Mouse (Mus musculus): ENCODE results near the gene Tmem145.

The Tmem145 gene

DNA sequence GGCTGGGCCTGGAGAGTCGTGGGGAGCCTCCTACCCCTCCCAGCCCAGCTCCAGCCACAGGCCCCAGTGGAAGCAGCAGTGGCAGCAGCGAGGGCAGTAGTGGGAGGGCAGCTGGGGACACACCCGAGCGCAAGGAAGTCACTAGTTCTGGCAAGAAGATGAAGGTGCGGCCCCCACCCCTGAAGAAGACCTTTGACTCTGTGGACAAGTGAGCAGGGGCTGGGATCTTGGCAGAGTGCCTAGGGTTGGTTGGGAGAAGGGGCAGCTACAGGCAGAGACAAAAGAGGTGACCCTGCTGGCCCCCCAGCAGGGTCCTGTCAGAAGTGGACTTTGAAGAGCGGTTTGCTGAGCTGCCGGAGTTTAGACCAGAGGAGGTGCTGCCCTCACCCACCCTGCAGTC is 13.8 kb upstream of the Tmem145 start:
- intact Hi-C loops (cut with DNase I): no loop called here

DNA sequence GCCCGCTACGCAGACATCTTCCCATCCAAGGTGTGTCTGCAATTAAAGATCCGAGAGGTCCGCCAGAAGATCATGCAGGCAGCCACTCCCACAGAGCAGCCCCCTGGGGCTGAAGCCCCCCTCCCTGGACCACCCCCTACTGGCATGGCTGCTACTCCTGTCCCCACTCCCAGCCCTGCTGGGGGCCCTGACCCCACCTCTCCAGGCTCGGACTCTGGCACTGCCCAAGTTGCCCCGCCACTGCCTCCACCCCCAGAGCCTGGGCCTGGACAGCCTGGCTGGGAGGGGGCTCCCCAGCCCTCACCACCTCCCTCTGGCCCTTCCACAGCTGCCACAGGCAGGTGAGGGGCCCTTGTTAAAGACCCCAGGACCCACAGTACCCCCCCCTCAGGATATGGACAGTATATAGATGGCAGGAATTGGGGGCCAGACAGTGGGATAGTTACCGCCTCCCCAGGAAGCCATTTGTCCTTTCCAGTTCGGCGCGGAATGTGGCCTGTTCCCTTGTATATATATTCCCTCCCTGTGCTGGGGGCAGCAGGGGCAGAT is 12.6 kb upstream of the Tmem145 start:
- intact Hi-C loops (cut with DNase I): no loop called here

DNA sequence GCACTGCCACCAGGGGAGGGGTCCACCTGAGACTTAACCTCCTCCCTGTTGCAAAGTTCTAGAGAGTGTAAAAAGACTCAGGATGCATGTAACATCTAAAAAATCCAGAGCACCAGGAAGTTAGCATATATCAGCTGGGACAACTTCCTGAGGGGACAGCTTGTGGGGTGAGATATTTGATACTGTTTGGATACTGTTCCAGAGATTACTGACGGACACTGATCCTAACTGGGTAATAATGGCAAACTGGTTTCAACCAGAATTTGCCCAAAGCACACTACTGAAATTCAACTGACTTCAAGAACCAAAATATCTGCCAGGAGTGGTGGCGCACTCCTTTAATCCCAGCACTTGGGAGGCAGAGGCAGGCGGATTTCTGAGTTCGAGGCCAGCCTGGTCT is 11.4 kb upstream of the Tmem145 start:
- intact Hi-C loops (cut with DNase I): no loop called here

DNA sequence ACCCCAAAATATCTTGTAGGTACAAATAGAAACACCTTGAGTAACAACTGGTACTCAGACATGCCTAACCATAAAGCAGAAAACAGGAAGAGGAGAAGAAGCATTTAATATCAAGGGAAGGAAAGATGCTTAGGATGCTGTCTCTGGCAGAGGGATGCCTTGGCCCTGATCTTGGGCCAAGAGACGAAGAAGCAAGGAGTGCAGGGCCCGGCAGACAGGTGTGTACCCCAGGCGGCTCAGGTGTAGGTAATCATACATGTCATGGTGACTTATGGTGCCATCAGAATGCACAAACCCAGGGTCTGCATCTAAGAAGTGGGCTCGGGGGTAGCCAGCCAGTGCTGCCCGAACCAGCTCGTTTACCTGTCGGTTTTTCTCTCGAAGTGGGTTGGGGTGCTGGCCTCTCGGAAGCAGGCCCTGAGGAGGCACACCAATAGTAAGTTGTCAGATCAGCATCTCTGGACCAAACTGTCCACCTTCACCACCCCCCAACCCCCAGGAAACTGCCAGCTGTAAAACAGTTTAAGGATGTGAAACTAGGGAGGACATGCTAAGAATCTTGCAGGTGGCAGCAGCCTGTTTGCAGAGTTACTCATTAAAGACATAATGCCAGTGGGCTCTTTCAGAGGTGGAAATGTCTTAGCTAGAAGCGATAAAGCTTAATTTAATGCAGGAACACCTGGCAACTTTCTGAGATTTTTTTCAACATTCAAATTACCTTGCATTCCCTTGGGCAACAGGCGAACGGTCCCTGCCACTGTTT is 10.8 kb upstream of the Tmem145 start:
- intact Hi-C loops (cut with DNase I): no loop called here

DNA sequence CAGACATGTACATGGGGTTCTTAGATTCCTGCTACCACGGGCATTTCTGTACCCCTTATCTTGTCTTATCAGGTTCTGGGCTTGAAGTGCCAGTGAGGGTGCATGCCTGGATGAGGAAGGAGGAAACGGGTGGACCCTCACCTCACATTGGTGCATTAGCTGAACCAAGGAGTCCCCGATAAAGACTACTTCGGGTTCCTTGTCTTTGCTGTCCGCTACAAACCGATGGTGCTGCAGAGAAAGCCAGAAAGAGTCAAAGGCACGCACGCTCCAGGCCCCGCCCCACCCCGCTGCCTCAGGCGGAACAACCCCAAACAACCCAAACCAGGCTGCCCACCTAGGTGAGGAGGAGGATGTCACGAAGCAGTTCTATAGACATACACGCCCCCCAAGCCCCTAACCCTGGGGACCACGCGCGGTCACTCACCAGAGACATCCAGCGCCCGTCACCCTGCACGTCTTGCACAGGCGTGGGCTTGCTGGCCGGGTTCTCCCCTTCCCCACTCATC is 8.9 kb upstream of the Tmem145 start:
- intact Hi-C loops (cut with DNase I): no loop called here

DNA sequence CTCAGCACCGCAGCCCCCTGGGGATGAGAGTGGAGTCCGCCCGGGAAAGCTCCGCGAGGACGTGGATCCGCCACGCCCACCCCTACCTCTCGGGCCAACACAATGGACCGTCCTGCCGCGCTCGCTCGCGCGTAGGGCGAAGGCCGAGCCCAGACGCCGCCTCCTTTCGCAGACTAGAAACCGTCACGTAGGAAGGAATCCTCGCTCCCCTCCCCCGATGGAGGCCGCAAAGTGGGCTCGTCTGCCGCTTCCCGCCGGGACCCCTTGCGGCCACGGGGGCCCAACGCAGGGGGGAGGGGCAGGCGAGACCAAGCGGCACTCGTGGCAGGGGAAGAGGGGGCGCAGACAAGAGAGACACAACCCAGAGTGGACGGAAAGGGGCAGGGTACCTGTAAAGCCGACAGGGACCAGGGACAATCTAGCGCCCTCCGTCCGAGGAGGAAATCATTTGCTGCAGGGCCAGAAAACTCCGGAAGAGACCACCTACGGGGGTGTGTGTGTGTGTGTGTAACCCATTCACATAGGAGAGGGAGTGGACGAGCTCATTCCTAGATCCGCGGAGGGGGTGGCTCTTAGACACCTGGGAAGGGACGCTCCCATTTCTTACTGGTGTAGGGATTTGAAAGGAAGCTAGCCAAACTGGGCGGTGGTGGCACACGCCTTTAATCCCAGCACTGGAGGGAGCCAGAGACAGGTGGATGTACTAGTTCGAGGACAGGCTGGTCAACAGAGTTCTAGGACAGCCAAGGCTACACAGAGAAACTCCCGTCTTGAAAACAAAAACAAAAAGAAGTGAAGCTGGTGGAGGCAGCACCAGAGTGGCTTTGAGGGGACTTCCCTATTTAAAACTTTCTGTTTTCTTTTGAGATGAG is 8.2 kb upstream of the Tmem145 start, which contains the start of gene Pafah1b3:
TSS of gene Pafah1b3 (minus strand) at position 533 of the 872 bp plus-strand sequence.
- intact Hi-C loops (cut with DNase I): no loop called here

DNA sequence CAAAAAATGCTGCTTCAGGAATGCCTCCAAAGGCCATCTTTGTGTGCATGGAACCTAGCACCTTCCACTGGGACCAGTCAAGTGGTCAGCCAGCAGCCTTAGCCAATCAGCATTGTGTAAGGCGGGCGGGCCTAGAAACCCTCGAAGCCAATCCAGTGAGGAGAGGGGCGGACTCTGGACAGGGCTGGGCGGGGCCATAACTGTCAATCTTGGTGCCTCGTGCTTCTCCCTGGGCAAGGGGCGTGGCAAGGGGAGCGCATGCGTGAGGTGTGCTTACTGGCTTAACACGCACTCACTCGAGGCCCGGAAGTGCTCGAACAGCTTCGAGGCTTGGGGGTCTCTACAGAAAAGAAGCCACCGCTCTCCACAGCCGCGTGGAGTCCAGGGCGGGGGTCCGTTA is 4.8 kb upstream of the Tmem145 start, which contains the start of gene Prr19:
TSS of gene Prr19 (plus strand) at position 349 of the 400 bp plus-strand sequence.
- intact Hi-C loops (cut with DNase I): no loop called here

DNA sequence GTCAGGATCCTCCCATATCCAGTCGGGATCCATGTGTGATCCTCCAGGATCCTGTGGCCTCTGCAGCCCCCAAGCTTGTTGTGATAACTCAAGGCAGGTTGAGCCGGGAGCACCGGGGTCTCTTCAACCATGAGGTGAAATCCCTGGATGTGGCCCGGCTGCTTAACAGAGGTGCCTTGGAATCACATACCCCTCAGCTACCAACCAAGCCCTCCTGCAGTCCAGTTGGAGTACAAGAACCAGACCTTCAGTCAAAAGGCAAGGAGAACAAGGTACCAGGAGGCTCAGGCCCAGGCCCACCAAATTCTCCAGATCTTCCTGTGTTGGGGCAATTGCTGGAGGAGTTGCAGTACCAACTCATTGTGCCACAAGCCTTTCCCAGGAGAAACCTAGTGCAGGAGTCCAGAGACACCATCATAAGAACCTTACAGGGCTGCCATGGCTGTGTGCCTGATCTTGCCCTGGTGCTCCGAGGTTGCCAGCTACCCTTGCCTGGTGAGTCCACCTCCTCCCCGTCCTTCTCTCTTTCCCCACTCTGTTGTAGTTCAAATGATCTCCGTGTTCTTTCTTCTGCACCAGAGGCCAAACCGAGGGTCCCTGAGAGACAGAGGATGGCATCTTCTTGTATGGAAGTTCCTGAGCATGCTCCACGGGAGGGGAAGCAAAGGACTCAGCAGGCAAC is 2.8 kb upstream of the Tmem145 start:
- intact Hi-C loops (cut with DNase I): no loop called here

DNA sequence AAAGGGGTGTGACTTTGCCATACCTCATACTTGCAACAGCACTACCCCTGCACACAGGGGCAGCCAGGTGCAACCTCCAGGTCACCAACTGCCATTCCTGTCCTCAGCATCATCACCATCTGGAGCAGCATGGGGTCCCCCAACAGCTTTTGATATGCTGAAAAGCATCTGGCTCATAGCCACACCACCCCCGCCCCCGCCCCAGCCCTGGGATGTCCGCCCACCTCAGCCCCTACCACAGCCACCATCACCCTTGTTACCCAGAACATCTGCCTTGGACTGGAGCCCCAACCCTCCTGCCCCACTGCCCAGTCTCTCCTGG is 2.3 kb upstream of the Tmem145 start:
- intact Hi-C loops (cut with DNase I): no loop called here

DNA sequence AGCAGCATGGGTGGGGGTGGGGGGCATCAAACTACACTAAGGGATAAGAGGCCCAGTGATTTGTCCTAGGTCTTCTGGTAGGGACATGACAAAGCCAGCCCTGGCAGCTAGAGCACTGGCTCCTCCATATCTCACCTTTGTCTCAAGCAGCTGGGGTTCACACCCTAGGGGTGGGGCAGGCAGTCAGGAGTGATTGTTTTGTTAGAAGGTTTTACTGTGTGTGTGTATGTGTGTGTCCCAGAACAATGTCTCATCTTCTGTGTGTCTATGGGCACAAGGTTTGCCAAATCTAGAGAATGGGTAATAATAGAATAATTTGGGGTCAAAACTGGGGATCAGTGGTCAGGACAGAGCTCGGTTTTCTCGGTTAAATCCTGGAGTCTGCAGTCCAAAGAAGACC is 425 bp upstream of the Tmem145 start:
- intact Hi-C loops (cut with DNase I): no loop called here

DNA sequence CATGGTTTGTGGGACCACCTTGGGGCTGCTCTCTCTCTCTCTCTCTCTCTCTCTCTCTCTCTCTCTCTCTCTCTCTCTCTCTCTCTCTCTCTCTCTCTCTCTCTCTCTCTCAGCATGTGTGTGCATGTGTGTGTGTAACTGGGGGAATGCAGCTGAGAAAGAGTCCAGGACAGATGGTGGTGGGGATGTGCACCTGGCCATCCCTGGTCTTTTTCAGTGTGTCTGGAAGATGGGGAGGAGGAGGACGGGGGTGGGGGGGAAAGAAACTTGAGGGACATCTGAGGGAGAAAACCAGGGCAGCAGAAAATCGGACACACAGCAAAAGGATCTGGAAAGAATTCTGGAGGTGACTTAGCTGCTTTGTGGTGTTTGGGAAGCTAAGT is 699 bp downstream of the Tmem145 start:
- intact Hi-C loops (cut with DNase I): no loop called here

DNA sequence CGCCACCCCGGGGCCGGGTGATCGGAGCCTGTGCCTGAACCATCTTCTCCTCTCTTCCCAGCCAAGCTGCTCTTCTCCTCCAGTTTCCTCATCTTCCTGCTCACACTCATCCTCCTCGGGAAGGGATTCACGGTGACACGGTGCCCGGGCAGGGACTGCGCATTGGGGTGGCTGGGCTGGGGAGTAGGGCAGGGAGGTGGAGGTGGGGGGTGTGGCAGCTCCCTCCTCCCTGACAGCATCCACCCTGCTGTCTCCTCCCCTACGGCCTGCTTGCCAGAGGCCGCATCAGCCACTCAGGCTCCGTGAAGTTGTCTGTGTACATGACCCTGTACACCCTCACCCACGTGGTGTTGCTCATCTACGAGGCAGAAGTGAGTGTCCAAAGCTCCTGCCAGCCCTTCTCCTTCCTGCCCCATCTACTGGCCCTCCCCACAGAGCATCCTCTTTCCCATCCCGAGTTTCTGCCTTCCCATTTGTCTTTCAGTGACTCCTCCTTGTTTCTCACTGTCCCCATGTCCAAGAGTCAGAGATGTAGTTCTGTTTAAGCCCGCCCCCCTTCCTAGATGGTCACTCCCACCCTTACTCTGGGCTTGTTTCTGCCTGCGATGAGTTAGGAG is 2.9 kb downstream of the Tmem145 start:
- intact Hi-C loops (cut with DNase I): no loop called here

DNA sequence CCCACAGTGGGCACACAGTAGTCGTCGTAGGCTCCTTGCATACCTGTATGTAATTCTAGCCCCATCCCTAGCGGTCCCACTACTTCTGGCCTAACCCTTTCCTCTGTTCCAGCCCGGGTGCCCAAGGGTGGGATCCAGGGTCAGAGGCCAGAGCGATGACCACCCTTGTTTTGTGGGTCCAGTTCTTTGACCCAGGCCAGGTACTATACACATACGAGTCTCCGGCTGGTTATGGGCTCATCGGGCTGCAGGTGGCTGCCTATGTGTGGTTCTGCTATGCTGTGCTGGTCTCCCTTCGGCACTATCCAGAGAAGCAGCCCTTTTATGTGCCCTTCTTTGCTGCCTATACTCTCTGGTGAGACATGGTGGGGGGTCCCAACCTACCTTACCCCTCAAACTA is 3.5 kb downstream of the Tmem145 start:
- intact Hi-C loops (cut with DNase I): no loop called here

DNA sequence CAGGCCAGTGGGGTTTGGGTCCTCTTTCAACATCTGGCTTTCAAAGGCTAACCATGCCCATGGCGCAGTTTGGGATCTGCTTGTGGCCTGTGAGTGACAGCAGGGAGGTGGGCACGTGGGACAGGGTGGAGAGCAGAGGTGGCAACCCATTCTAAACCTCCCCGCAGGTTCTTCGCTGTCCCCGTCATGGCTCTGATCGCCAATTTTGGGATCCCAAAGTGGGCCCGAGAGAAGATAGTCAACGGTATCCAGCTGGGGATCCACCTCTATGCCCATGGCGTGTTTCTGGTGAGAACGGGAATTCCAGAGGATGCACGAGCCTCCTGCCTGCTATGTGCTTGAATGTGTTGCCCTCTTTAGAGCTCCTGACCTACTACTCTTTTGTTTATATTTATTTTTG is 5.3 kb downstream of the Tmem145 start:
- intact Hi-C loops (cut with DNase I): no loop called here

DNA sequence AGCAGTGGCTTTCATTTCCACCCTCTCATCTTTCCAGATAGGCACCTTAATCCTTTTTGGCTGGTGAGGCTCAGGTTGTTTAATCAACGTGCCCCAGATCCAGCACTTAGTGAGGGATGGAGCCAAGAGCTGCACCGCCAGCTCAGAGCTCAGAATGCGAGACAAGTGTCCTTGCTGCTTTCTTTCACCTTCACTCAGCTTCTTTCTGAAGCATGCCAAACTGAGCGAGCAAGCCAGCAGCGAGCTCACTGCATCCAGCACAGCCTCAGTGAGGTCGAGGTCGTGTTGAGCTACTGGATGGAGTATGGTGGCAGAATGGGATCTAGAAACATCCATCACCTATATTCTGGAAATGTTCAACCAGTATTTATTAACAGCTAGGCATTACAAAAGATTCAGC is 7.4 kb downstream of the Tmem145 start:
- intact Hi-C loops (cut with DNase I): no loop called here

DNA sequence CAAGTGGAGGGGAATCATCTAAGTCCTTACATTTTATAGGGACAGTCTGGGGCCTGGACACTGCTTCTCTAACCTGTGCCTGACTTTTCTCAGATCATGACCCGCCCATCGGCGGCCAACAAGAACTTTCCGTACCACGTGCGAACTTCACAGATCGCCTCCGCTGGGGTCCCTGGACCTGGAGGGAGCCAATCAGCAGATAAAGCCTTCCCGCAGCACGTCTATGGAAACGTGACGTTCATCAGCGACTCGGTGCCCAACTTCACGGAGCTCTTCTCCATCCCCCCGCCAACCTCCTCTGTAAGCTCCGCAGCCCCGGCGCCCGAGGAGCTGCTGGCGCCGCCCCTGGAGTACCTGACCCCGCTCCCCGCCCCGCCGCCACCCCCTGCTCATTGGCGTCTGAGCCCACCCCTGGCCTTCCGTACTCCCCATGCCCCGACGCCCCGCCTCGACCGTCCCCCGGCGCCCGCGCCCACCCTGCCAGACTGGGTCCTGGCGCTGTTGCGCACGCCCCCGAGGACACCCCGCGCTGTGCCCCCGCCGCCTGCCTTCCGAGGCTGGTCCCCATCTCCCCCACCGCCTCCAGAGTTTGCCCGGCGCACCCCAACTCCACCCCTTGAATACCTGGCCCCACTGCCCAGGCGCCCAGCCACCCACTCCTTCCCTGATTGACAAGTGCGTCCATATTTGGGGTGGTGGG is 8.8 kb downstream of the Tmem145 start:
- intact Hi-C loops (cut with DNase I): loop anchor here (2.0 to 5.0 kb wide), 2 partner anchors 30 to 72 kb away; no protein-coding TSS in a partner anchor

DNA sequence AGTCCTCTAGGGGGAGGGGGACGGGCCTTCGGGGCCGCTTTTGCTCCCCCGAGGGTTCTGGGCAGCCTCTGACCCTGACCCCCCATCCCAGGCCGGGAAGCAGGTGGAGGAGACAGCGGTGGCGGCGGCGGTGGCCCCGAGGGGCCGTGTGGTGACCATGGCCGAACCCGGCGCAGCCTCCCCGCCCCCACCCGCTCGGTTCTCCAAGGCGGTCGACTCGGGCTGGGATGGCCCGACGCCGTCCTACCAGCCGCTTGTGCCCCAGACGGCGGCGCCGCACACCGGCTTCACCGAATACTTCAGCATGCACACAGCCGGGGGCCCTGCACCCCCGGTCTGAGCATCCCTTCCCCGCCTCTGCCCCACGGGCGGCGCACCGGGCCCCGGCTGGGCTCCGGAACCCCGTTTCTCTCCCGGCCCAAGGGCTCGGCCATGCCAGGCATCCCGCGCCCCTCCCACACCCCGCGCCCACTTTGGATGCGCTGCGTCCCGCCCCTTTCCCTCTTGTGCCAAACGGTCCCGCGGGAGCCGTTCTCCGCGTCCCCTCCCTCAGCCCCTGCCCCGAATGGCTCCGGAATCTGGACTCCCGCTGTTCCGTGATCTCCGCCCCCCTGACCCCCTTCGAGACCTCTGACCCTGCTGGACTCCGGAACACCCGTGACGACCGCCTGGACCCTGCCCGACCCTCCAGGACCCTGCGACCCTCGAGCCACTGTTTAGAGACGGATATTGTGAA is 9.6 kb downstream of the Tmem145 start:
- intact Hi-C loops (cut with DNase I): loop anchor here (2.0 to 5.0 kb wide), 2 partner anchors 31 to 73 kb away; no protein-coding TSS in a partner anchor

DNA sequence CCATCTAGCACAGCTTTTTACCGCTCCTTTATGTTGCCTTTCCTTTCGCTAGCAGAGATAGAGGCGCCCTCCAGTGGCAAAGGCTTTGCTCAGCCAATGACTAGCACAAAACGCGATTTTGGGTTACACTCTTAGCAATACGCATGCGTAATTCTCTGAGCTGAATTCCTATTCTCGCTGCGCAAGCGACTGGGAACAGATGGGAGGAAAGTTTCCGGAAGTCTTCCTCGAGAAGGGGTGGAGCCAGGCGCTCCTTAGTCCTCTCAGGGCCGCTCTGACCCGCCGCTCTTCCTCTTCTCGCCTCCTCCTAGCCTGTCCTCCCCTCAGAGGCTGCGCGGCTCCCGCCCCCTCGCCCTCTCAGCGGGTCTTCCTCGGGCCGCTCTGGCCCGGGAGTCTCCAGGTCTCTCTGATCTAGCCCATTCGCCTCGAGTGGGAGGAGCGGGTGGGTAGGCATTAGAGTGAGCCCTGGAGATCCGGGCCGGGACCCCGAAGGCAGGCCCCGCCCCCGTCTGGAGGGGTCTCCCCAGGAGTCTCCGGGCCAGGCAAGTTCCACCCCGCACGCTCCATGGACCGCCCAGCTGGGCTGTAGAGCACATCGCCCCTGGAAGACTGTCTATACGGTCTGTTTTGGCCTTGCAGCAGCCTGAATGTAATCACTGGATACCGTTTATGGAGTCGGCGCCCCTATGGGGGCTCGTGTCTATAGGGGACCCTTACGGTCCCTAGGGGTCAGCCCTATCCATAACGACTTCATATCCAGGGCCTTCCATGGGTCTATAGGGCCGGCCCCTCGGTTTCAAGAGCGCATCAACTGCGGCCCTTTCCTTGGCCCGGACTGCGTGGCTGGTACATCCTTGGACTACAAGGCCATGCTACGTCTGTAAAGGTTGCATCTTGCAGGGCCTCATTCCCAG is 10.9 kb downstream of the Tmem145 start, which contains the start of gene Megf8:
TSS of gene Megf8 (plus strand) at position 633 of the 914 bp plus-strand sequence.
- intact Hi-C loops (cut with DNase I): loop anchor here (5.0 kb wide), 1 partner anchor 74 kb away; no protein-coding TSS in a partner anchor

All from adrenal gland (tissue).